Mouse (Mus musculus) c-Kit-positive CD71-positive TER-119-positive erythroid progenitor cells, embryonic 14.5 days (primary cell): ENCODE data around the gene Hist2h2be.
A peak's percentile ranks its signal among the peaks of the same experiment; 100 is the strongest.
"Not testable (repeated sequence)": the region's sequence is repeated elsewhere in the genome, so short reads cannot be mapped to it uniquely, and the experiment has no call there.

Source experiments
- DNase-seq: peaks from one replicate; pipeline ENCODE4 v3.0.0-alpha.2; 2013; ENCODE audit warnings: low spot score

Gene Hist2h2be

DNA sequence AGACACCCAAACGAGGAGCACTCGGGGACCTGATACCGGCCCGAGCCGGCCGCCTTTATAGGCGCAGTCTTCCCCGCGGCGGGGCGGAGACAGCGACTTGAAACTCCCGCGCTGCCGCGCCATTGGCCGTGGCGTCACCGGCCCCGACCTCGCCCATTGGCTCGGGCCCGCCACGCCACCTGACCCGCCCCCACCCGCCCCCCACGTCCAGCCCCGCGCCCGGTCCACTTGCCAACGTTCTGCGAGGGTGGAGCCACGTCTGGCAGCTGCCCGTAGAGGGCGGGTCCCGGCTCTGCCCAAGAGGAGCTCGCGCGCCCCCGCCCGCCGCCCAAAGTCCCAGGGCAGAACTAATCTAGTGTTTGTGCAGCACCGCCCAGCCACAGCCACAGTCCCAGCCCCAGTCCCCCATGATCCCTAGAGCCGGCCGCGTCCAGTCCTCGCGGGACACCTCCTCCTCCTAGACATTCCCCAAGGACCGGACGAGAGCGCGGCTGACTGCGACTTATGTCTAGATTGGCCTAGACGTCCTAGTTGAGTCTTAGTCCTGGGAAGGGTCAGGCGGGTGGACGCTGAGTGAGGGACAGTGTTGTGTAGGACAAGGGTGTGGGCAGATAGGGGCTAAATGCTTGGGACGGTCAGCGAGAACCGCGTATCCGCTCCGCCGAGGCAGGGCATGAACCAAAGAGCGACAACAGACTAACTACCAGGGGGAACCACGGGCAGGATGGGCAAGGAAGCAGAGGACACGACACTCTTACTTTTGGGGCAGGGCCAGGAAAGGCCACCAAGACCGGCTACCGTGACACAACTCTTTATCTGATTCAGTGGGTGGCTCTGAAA is 18.3 kb downstream of the Hist2h2be start, which contains the start of gene Hist2h3c2:
TSS of gene Hist2h3c2 (minus strand) at position 174 of the 840 bp plus-strand sequence.
- DNase-seq = not testable (repeated sequence)

DNA sequence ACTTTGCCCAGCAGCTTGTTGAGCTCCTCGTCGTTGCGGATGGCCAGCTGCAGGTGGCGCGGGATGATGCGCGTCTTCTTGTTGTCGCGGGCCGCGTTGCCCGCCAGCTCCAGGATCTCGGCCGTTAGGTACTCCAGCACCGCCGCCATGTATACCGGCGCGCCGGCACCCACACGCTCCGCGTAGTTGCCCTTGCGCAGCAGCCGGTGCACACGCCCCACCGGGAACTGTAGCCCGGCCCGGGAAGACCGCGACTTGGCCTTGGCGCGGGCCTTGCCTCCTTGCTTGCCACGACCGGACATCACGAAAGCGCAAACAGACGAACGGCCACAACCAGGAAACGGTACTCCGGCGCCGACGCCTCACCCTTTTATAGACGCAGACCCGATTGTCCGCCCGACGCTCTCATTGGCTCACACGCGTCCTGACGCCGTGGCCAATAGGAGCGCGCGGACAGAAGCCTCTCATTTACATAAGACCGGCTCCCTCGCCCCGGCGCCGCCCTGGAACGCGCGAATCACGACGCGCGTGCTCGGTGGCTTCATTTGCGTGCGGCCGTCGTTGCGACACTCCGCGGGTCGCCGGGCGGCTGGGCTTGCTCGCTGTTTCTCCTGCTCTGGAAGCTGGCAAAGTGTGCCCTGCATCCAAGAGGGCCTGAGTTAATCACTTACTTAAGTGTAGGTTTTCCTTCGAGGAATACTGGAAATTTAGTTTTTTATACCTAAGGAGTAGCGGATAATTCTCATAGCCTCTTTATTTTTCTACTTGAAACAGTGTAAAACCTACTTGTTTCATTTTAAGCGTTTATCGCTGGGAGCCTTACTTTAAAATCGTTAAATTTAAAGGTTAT is 19.3 kb downstream of the Hist2h2be start, which contains the start of gene Hist2h2aa2:
TSS of gene Hist2h2aa2 (minus strand) at position 328 of the 850 bp plus-strand sequence.
- peak; percentile 53 for DNase-seq

DNA sequence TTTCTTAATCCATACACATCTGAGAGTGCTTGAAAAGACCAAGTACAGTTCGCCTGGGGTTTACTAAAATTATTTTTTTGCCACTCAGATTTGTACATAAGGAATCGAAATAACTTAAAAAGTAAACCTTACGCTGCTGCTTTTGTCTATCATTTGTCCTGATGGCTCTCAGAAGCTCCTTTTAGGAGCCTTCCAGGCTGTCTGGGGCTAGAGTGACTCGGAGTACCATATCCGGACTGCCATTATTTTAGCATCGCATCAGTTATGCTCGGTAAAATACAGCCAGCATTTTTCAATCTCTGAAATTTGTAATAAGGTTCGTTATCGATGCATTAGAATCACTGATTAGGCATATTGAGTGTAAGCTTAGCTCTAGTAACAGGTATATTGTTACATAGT is 19.9 kb downstream of the Hist2h2be start:
- DNase-seq = no peak

DNA sequence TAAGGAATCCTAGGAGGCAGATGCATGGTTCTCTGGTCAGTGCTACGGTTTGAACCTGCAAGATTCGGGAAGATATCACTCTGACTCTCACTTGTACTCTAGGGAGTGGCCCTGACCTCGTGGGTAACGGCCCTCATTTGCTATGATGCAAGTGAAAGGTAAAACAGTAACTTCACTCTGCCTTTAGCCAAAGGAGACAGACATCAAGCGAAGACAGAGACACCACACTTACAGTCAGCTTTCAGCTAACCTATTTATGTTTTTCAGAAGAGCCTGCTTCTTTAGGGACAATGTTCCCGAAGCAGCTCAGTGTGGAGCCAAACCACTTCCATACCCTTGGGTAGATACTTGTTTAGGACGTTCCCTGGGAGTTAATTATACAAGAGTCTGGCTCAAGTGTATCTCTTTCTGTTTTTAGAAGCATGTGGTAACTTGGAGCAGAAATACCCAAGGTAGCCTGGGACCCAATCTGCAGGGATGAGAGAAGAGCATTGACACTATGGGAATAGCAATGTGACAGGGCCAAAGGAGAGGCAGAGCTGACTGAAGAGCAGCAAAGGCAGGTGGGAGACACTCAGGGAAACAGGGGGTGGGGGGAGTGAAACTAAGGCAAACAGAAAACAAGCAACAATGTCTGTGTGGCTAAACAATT is 23.1 kb downstream of the Hist2h2be start:
- DNase-seq = no peak

DNA sequence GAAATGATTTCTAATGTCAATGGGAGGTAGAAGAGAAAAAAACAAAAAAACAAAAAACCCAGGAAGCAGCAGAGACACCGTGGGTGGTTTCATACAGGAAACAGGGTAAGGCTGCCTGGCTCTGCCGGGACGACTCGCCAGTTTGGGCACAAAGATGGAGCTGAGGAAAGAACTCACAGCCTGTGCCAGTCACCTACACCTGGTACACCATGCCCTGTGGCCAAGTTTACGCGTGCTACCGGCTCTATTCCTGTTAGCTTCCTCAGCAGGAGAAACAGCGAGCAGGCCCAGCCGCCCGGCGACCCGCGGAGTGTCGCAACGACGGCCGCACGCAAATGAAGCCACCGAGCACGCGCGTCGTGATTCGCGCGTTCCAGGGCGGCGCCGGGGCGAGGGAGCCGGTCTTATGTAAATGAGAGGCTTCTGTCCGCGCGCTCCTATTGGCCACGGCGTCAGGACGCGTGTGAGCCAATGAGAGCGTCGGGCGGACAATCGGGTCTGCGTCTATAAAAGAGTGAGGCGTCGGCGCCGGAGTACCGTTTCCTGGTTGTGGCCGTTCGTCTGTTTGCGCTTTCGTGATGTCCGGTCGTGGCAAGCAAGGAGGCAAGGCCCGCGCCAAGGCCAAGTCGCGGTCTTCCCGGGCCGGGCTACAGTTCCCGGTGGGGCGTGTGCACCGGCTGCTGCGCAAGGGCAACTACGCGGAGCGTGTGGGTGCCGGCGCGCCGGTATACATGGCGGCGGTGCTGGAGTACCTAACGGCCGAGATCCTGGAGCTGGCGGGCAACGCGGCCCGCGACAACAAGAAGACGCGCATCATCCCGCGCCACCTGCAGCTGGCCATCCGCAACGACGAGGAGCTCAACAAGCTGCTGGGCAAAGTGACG is 24.3 kb downstream of the Hist2h2be start, which contains the start of gene Hist2h2aa1:
TSS of gene Hist2h2aa1 (plus strand) at position 495 of the 884 bp plus-strand sequence.
- DNase-seq = peak; percentile 70

DNA sequence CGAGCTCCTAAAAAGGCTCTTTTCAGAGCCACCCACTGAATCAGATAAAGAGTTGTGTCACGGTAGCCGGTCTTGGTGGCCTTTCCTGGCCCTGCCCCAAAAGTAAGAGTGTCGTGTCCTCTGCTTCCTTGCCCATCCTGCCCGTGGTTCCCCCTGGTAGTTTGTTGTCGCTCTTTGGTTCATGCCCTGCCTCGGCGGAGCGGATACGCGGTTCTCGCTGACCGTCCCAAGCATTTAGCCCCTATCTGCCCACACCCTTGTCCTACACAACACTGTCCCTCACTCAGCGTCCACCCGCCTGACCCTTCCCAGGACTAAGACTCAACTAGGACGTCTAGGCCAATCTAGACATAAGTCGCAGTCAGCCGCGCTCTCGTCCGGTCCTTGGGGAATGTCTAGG is 25.1 kb downstream of the Hist2h2be start:
- DNase-seq = not testable (repeated sequence)

DNA sequence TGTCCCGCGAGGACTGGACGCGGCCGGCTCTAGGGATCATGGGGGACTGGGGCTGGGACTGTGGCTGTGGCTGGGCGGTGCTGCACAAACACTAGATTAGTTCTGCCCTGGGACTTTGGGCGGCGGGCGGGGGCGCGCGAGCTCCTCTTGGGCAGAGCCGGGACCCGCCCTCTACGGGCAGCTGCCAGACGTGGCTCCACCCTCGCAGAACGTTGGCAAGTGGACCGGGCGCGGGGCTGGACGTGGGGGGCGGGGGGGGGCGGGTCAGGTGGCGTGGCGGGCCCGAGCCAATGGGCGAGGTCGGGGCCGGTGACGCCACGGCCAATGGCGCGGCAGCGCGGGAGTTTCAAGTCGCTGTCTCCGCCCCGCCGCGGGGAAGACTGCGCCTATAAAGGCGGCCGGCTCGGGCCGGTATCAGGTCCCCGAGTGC is 25.5 kb downstream of the Hist2h2be start, which contains the start of gene Hist2h3c1:
TSS of gene Hist2h3c1 (plus strand) at position 259 of the 430 bp plus-strand sequence.
- not testable (repeated sequence) for DNase-seq

DNA sequence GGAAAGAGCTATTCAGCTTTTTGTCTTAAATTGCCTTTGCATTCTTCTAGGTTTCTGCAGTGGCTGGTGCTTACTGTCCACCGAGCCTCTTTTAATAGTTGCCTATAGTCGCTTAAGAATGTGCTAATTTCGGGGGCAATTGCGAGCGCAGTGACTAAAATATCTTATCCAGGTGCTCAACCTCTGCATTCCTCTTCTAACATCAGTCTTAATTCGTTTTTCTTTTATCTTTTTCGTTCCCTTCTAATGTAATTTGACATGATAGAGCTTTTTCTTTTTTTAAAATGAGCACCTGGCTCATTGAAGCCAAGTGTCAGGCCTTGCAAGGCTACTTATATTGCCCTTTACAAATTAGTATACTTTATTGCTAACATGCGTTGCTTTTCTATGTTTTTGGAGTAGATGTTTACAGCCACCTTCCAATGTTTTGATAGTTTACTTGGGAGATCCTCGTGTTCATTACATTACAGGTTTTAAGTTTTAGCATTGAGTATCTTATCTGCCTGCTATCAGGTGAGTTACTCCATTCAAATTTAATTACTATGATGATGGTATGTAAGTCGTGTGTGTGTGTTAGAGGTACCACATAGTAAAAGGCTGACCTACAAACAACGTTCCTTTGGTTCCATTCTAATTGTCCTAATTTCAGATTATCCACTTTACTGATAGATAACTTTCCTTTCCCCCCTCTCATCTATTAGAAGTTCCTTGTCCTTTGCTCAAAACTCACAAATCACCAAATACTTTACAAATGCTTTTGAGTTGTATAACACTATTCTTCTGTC is 26.6 kb downstream of the Hist2h2be start:
- peak; percentile 68 for DNase-seq

DNA sequence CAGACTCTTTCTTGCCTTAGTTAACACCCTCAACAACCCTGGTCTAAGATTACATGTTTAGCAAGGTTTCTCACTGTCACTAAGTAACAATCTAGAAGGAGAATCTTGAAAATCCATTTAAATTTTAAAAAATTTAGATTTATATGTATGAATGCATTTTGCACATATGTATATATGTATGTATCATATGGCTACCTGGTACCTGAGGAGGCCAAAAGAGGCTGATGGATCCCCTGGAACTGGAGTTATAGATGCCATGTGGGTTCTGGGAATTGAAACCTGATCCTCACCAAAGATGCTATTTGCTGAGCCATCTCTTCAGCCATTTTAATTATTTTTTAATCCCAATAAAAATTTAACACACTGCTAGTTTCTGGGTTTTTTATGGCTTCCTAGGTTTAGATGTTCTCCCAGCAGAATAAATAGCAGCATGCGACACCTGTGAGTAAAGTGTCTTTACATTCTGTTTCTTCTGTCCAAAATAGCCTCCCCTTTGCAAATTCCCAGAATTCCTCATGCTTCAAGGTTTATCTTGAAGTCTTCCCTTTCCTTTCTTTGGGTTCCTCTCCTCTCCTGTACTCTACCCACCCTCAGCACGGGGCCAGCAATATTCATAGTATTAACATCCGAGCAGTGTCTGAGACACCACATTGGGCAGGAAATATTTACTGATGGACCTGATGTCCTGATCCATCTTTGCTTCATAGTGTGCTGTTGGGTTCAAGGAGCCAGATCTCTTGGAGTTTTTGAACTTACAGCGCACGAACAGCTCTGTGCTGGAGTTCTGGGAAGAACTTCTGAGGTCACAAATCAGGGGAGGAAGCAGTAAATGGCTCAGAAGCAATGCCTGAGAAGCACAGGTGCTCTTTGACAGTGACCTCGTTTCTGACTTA is 27.5 kb downstream of the Hist2h2be start:
- DNase-seq = peak; percentile 59

DNA sequence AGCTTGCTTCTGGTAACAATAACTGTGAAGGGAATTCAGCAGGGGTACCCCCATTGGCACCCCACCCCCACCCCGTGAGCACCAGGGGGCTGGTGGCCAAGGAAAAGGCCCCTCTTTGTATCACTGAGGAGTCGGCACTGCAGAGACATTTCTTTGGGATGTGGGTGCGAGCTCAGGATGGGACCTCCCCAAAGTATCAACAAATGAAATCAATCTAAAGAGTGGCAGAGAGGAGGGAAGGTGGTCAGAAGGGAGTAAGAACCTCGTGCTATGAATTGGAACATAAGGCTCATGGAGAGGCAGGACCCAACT is 28.1 kb downstream of the Hist2h2be start:
- DNase-seq = no peak

DNA sequence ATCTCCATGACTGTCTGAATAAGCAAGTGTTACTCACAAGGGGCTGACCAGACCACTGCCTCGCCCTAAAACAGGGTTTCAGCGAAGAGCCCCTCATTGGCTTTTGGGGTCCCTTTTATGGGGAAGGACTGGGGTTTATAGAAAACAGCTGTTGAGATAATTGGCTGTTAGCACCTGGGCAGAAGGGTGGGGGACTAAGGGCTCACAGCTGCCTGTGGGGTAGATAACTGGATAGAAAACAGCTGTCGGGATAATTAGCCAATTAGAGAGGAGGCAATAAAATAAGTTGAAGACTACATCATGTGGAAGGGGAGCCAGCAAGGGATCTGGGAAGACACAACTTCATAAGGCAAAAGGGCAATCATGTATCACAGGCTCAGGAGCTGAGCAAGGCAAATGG is 30.0 kb downstream of the Hist2h2be start:
- no peak for DNase-seq

DNA sequence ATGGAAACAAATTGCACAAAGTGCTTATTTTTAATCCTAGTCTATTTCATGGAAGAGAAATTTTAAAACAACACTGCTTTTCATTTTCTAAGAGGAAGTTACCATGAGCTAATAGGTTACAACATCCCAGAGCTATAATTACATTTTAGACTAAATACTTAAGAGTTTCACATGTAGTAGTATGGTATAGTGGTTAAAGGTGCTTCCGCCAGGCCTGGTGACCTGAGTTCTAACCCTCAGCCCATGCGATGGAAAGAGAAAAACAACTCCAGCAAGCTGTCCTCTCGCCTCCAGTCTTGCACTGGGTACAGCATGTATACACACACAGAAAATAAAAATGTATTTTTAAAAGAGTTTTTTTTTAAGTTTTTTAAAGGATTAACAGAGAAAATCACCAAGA is 30.9 kb downstream of the Hist2h2be start:
- no peak for DNase-seq

DNA sequence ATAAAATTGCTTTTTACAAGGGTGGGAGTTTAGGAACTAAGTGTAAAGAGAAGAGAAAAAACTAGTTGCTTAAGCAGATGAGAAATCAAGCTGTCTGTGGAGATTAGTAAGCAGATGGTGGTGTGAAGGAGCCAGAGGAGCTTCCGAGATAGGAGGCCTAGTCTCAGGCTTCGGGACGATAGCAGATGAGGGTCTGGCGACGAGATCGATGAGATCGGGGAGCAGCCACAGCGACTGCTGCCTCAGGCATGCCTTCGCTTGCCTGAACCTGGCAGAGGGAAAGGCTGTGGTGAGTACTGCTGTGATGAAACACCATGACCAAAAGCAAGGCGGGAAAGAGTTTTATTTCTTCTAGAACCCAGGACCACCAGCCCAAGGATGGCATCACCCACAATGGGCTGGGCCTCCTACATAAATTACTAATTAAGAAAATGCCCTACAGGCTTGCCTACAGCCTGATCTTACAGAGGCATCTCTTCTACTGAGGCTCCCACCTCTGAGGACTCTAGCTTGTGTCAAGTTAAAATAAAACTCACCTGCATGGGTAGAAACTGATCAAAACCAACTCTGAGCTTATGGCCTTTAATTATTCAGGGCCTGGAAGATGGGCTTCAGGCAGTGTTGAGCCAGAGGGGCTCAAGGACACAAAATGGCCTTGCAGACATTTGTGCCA is 33.9 kb downstream of the Hist2h2be start:
- peak; percentile 71 for DNase-seq

DNA sequence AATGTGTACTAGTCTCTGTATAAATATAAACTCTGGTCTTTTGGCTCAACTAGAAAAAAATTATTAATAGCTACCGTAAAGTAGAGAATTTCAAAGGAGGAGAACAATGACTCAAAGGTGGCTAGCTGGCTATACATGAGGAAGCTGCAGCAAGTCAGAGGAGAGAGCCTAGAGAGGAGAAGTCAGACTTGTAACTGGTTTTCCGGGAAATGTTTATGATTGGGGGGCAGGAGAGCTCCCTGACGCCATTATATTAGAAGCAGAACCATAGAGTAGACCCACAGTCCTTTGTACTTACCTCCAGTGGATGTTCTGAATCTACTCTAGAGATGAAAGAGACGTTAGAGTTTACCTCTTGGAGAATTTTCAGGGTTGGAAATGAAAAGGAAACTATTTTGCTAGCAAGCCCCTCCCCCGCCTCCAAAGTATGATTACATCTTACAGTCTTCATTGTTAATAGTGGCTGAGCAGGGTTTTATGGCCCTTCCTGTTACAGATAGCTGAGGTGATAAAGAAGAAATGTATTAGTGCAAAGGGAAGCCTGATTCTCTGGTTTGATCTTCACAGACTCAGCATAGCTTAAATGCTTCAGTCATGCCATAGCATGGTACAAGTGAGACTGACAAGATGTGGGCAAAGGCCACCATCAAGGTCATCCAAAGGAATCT is 35.1 kb downstream of the Hist2h2be start:
- no peak for DNase-seq

DNA sequence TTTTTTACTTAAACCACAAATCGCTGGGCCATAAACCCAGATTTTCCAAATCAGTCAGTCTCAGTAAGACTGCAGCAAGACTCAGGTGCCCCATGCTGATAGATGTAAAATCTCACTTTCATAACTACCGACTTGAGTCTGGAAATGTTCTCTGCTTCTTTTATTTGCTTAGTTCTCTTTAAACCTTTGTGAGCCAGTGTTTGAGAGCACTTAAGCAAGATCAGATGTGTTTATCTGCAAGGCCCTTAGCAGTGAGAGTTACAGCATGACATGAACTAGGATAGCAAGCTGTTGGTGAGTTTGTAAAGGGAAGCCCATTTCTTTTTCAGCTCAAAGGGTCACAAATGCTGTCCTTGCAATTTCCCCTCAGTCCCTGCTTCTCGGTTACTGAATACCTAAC is 36.3 kb downstream of the Hist2h2be start:
- no peak for DNase-seq

DNA sequence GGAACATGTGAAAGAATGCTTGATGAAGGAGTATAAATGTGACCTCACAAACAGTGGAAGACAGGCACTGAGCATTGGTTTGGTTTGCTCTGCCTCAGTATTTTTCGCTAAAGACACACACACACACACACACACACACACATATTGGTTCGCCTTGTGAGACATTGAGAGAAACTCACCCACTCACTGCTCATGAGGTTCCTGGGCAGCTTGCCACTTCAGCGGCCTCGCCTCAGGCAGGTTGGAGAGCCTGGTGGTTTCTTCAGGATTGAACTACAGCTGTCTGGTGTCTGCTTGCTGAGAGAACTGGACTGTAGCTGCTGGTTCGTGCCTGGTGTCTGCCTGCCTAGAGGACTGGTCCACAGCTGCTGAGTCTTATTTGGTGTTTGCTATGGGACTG is 39.3 kb downstream of the Hist2h2be start:
- no peak for DNase-seq

DNA sequence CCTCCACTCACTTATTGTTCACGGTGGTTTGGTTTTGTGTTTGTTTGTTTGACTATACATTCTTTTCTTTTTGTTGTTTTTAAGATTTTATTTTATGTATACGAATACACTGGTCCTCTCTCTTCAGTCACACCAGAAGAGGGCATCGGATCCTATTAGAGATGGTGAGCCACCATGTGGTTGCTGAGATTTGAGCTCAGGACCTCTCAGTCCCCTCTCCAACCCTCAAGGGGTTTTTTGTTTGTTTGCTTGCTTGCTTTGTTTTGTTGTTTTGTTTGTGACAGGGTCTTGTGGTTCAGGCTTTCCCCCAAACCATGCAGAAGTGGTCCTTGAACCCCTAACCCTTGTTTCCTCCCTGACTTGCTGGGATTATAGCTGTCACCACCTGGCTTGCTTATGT is 40.7 kb downstream of the Hist2h2be start:
- DNase-seq = no peak

DNA sequence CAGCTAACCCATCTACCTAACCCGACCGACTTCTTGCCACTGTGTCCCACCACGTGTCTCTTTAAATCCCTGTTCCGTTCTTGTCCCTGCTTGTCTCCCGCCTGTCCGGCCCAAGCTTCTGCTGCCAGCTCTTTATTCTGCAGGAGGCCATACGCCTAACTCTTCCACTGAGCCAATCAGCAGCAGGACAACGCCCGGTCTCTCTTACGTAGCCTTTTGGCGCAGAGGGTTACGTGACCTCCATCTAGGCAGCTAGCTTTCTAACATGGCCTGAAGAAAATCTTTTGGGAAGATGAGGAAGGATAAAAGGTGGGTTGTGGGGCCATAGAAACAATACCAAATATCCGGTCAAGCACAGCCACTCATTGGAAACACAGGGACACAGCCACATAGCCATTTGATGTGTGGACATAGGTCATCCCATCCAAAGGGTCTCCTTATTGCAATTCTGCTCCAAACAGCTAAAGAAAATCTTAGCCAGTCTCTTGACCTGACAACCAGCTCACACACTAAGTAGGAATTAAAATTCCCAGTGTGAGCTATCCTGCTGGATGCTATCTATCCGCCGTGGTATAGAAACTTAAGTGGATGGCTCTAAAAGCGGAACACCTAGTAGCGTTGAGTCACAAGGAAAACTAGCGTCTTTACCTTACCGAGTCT is 41.4 kb downstream of the Hist2h2be start:
- DNase-seq = peak; percentile 87
